Mouse (Mus musculus): ENCODE data around the gene Gm10234. TPM values are rescaled to one million over a fixed set of nuclear protein-coding genes. Genes with fewer than 3 reads are reported as not detected.

Gm10234 gene
- polyA plus RNA-seq (2015; fragmentation: Nextera tagmentation; extraction: Ambion mirVana) = not detected in 2 replicates

GRCm38 (mm10) chr6:95321812-95322211 is at the start of gene Gm10234:
Gm10234 (plus strand) TSS chr6:95322112.
- H3K36me3 ChIP-seq (ENCODE audit: control insufficient read depth, insufficient read depth) = no peaks in the 10 kb centered on the region
- no peak for ATAC-seq
- no peak for TF ChIP-seq CTCF (IDR thresholded peaks at IDR 0.05; ENCODE audit: low read depth)

GRCm38 (mm10) chr6:95277633-95278032 is 44.3 kb upstream of the Gm10234 start:
- no peak for ATAC-seq
- H3K27ac ChIP-seq (ENCODE audit: low read depth, low read length) = no peak overlapping the region
- WGBS = 93% methylated on average over 1 of the region's 1 CpGs
- no peak overlapping the region for H3K4me2 ChIP-seq (replicated peaks; ENCODE audit: low read depth)
- no peak for TF ChIP-seq CTCF (IDR thresholded peaks at IDR 0.05; ENCODE audit: low read depth)
- H3K36me3 ChIP-seq (ENCODE audit: control insufficient read depth, insufficient read depth) = no peaks in the 10 kb centered on the region
- no peak overlapping the region for H3K4me3 ChIP-seq (ENCODE audit: low read depth, low read length)
- no peaks in the 10 kb centered on the region for H3K27me3 ChIP-seq (replicated peaks; ENCODE audit: control insufficient read depth, insufficient read depth, low read length)
- no peak overlapping the region for H3K9ac ChIP-seq (ENCODE audit: low read depth, low read length)
- no peaks in the 10 kb centered on the region for H3K9me3 ChIP-seq (ENCODE audit: control insufficient read depth)
- no peaks in the 10 kb centered on the region for H3K4me1 ChIP-seq (replicated peaks; ENCODE audit: control insufficient read depth, insufficient read depth, low read length)

More at GRCm38 (mm10) chr6:95321812-95322211, at the start of gene Gm10234:
- H3K9ac ChIP-seq (ENCODE audit: low read depth, low read length) = no peak within 1 kb of the TSS
- H3K4me3 ChIP-seq (ENCODE audit: low read depth, low read length) = no peak within 1 kb of the TSS
- H3K9me3 ChIP-seq (ENCODE audit: control insufficient read depth) = no peaks in the 10 kb centered on the region
- H3K27me3 ChIP-seq (replicated peaks; ENCODE audit: control insufficient read depth, insufficient read depth, low read length) = no peaks in the 10 kb centered on the region
- H3K4me2 ChIP-seq (replicated peaks; ENCODE audit: low read depth) = no peak within 1 kb of the TSS
- no peak within 1 kb of the TSS for H3K27ac ChIP-seq (ENCODE audit: low read depth, low read length)
- no peaks in the 10 kb centered on the region for H3K4me1 ChIP-seq (replicated peaks; ENCODE audit: control insufficient read depth, insufficient read depth, low read length)

- Histone ChIP-seq H3K9ac (ENCODE audit: low read depth, low read length) (no peak overlapping the region), H3K9me3 (ENCODE audit: control insufficient read depth) (no peaks in the 10 kb centered on the region), H3K4me2 (replicated peaks; ENCODE audit: low read depth) (no peak overlapping the region), H3K27ac (ENCODE audit: low read depth, low read length) (no peak overlapping the region), H3K36me3 (ENCODE audit: control insufficient read depth, insufficient read depth) (no peaks in the 10 kb centered on the region), H3K4me1 (replicated peaks; ENCODE audit: control insufficient read depth, insufficient read depth, low read length) (no peaks in the 10 kb centered on the region), H3K27me3 (replicated peaks; ENCODE audit: control insufficient read depth, insufficient read depth, low read length) (no peaks in the 10 kb centered on the region), H3K4me3 (ENCODE audit: low read depth, low read length) (no peak overlapping the region)
- 84% methylated on average over 4 of the region's 4 CpGs for whole genome bisulfite sequencing
- ATAC-seq = no peak
- no peak for TF ChIP-seq CTCF (IDR thresholded peaks at IDR 0.05; ENCODE audit: low read depth)
Observed at GRCm38 (mm10) chr6:95296025-95296424, 25.9 kb upstream of the Gm10234 start.

- 67% methylated on average over 3 of the region's 3 CpGs for WGBS
- TF ChIP-seq CTCF (IDR thresholded peaks at IDR 0.05; ENCODE audit: low read depth) = no peak
- no peaks in the 10 kb centered on the region for H3K36me3 ChIP-seq (ENCODE audit: control insufficient read depth, insufficient read depth)
- H3K27me3 ChIP-seq (replicated peaks; ENCODE audit: control insufficient read depth, insufficient read depth, low read length) = no peaks in the 10 kb centered on the region
- no peak overlapping the region for H3K4me3 ChIP-seq (ENCODE audit: low read depth, low read length)
- H3K27ac ChIP-seq (ENCODE audit: low read depth, low read length) = no peak overlapping the region
- H3K9ac ChIP-seq (ENCODE audit: low read depth, low read length) = no peak overlapping the region
- no peaks in the 10 kb centered on the region for H3K9me3 ChIP-seq (ENCODE audit: control insufficient read depth)
- no peak for ATAC-seq
- H3K4me2 ChIP-seq (replicated peaks; ENCODE audit: low read depth) = no peak overlapping the region
- H3K4me1 ChIP-seq (replicated peaks; ENCODE audit: control insufficient read depth, insufficient read depth, low read length) = no peaks in the 10 kb centered on the region
Observed at GRCm38 (mm10) chr6:95298387-95298786, 23.5 kb upstream of the Gm10234 start.

GRCm38 (mm10) chr6:95300658-95301057 is 21.3 kb upstream of the Gm10234 start:
- no peaks in the 10 kb centered on the region for H3K4me1 ChIP-seq (replicated peaks; ENCODE audit: control insufficient read depth, insufficient read depth, low read length)
- H3K4me2 ChIP-seq (replicated peaks; ENCODE audit: low read depth) = no peak overlapping the region
- 66% methylated on average over 2 of the region's 2 CpGs for WGBS
- no peaks in the 10 kb centered on the region for H3K27me3 ChIP-seq (replicated peaks; ENCODE audit: control insufficient read depth, insufficient read depth, low read length)
- no peaks in the 10 kb centered on the region for H3K9me3 ChIP-seq (ENCODE audit: control insufficient read depth)
- no peak overlapping the region for H3K4me3 ChIP-seq (ENCODE audit: low read depth, low read length)
- H3K36me3 ChIP-seq (ENCODE audit: control insufficient read depth, insufficient read depth) = no peaks in the 10 kb centered on the region
- peak; percentile 40 for TF ChIP-seq CTCF (IDR thresholded peaks at IDR 0.05; ENCODE audit: low read depth)
- no peak overlapping the region for H3K9ac ChIP-seq (ENCODE audit: low read depth, low read length)
- ATAC-seq = no peak
- no peak overlapping the region for H3K27ac ChIP-seq (ENCODE audit: low read depth, low read length)

GRCm38 (mm10) chr6:95331191-95331590 is 9.3 kb downstream of the Gm10234 start:
- WGBS = 79% methylated on average over 5 of the region's 5 CpGs

GRCm38 (mm10) chr6:95334781-95335180 is 12.9 kb downstream of the Gm10234 start:
- H3K9ac ChIP-seq (ENCODE audit: low read depth, low read length) = no peak overlapping the region
- 68% methylated on average over 6 of the region's 6 CpGs for WGBS
- H3K4me3 ChIP-seq (ENCODE audit: low read depth, low read length) = no peak overlapping the region
- H3K4me2 ChIP-seq (replicated peaks; ENCODE audit: low read depth) = no peak overlapping the region
- H3K4me1 ChIP-seq (replicated peaks; ENCODE audit: control insufficient read depth, insufficient read depth, low read length) = no peaks in the 10 kb centered on the region
- no peaks in the 10 kb centered on the region for H3K27me3 ChIP-seq (replicated peaks; ENCODE audit: control insufficient read depth, insufficient read depth, low read length)
- H3K27ac ChIP-seq (ENCODE audit: low read depth, low read length) = no peak overlapping the region
- H3K36me3 ChIP-seq (ENCODE audit: control insufficient read depth, insufficient read depth) = no peaks in the 10 kb centered on the region
- no peak for ATAC-seq
- no peak for TF ChIP-seq CTCF (IDR thresholded peaks at IDR 0.05; ENCODE audit: low read depth)
- H3K9me3 ChIP-seq (ENCODE audit: control insufficient read depth) = no peaks in the 10 kb centered on the region

More at GRCm38 (mm10) chr6:95331191-95331590, 9.3 kb downstream of the Gm10234 start:
- no peak overlapping the region for H3K4me2 ChIP-seq (replicated peaks; ENCODE audit: low read depth)
- H3K27me3 ChIP-seq (replicated peaks; ENCODE audit: control insufficient read depth, insufficient read depth, low read length) = no peaks in the 10 kb centered on the region
- no peak overlapping the region for H3K27ac ChIP-seq (ENCODE audit: low read depth, low read length)
- no peak for ATAC-seq
- no peak overlapping the region for H3K9ac ChIP-seq (ENCODE audit: low read depth, low read length)
- H3K4me1 ChIP-seq (replicated peaks; ENCODE audit: control insufficient read depth, insufficient read depth, low read length) = no peaks in the 10 kb centered on the region
- no peak for TF ChIP-seq CTCF (IDR thresholded peaks at IDR 0.05; ENCODE audit: low read depth)
- no peak overlapping the region for H3K4me3 ChIP-seq (ENCODE audit: low read depth, low read length)
- no peaks in the 10 kb centered on the region for H3K9me3 ChIP-seq (ENCODE audit: control insufficient read depth)
- H3K36me3 ChIP-seq (ENCODE audit: control insufficient read depth, insufficient read depth) = no peaks in the 10 kb centered on the region
